Mouse (Mus musculus) bone marrow, adult 2 months (tissue): ENCODE measurements around the gene S1pr5.

ENCODE experiments used
- CTCF ChIP-seq: fragments of 200-500 bp; IDR thresholded peaks from 2 replicates; pipeline ENCODE4 v1.5.1; 2011; ENCODE audit warnings: low read length, control low read depth; ENCODE audit not compliant: control insufficient read depth, insufficient read depth
- POLR2A ChIP-seq: fragments of 200-500 bp; IDR thresholded peaks from 2 replicates; pipeline ENCODE4 v1.6.1; 2011; ENCODE audit warnings: low read depth, mild to moderate bottlenecking, control low read depth, low read length, borderline replicate concordance; ENCODE audit not compliant: control insufficient read depth

GRCm38 (mm10) chr9:21273094-21273493 is 24.9 kb upstream of the S1pr5 start:
- TF ChIP-seq CTCF (no peak), POLR2A (0 out of 2 replicates have a peak, but pooled peaks have one; percentile 9)
